Mouse (Mus musculus) bone marrow, adult 2 months (tissue): ENCODE data around the gene Unc5c.

ENCODE experiments used
- CTCF ChIP-seq: fragments of 200-500 bp; IDR thresholded peaks from 2 replicates; pipeline ENCODE4 v1.5.1; 2011; ENCODE audit warnings: low read length, control low read depth; ENCODE audit not compliant: control insufficient read depth, insufficient read depth
- POLR2A ChIP-seq: fragments of 200-500 bp; IDR thresholded peaks from 2 replicates; pipeline ENCODE4 v1.6.1; 2011; ENCODE audit warnings: low read depth, mild to moderate bottlenecking, control low read depth, low read length, borderline replicate concordance; ENCODE audit not compliant: control insufficient read depth

- TF ChIP-seq POLR2A (no peak), CTCF (no peak)
These were observed 317.5 kb downstream of the Unc5c start for GRCm38 (mm10) chr3:141782553-141782952.
